Mouse (Mus musculus): ENCODE data around the gene Rxra. TPM values are rescaled to one million over a fixed set of nuclear protein-coding genes. Genes with fewer than 3 reads are reported as not detected.
A peak's percentile ranks its signal among the peaks of the same experiment; 100 is the strongest.

Gene Rxra
- polyA plus RNA-seq, 1 experiment from 2014 or later: 3.5 TPM

DNA sequence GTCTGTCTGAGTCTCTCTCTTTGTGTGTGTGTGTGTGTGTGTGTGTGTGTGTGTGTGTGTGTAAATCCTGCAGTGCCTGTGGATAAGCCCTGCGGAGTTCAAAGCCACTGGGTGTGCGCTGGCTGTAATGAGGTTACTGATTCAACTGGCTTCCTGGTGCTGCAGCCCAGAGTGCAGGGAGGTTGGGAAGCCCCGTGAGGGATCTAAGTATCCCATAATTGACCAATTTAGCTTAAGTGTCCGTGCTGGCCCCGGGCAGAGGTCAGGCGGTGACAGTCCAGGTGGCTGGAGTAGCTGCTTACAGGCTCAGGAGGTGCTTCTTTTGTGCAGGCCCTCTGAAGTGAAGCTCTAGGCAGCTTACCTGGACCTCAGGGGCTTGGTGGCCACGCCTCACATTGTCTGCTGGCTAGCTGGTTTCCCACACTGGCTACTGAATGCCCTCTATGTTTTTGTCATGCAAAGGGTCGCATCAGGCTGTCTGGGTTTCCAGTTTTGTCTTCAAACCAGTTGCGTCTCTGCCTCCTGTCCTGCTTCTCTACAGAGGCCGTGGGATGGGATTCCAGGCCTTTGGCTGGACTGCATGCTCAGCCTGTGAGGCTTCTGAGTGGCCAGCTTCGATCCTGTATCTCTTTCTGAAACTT is 7.9 kb downstream of the Rxra start:
- Histone ChIP-seq H3K27ac (no peak overlapping the region), H3K9ac (no peak overlapping the region), H3K4me2 (no peak overlapping the region), H3K4me1 (replicated peaks) (peaks cover 96% of the 10 kb centered on the region), H3K4me3 (replicated peaks) (no peak overlapping the region), H3K9me3 (replicated peaks) (no peaks in the 10 kb centered on the region), H3K36me3 (no peaks in the 10 kb centered on the region), H3K27me3 (no peaks in the 10 kb centered on the region)
- DNase-seq: no peak
- WGBS (ENCODE audit: insufficient replicate concordance): 65% methylated on average over 11 of the region's 11 CpGs
- no peak for ATAC-seq (ENCODE audit: low read depth)

- Histone ChIP-seq H3K4me3 (replicated peaks) (no peak overlapping the region), H3K36me3 (no peaks in the 10 kb centered on the region), H3K4me2 (no peak overlapping the region), H3K9ac (no peak overlapping the region), H3K4me1 (replicated peaks) (peaks cover 91% of the 10 kb centered on the region), H3K27me3 (no peaks in the 10 kb centered on the region), H3K9me3 (replicated peaks) (no peaks in the 10 kb centered on the region), H3K27ac (no peak overlapping the region)
- DNase-seq (no peak), ATAC-seq (ENCODE audit: low read depth) (no peak)
- 63% methylated on average over 4 of the region's 4 CpGs for WGBS (ENCODE audit: insufficient replicate concordance)
Measured at GRCm38 (mm10) chr2:27685917-27686316, 9.7 kb downstream of the Rxra start.

GRCm38 (mm10) chr2:27686335-27686734 is 10.1 kb downstream of the Rxra start:
- H3K36me3 ChIP-seq: no peaks in the 10 kb centered on the region
- no peak overlapping the region for H3K4me2 ChIP-seq
- ATAC-seq (ENCODE audit: low read depth): no peak
- H3K27me3 ChIP-seq: no peaks in the 10 kb centered on the region
- H3K27ac ChIP-seq: no peak overlapping the region
- no peaks in the 10 kb centered on the region for H3K9me3 ChIP-seq (replicated peaks)
- WGBS (ENCODE audit: insufficient replicate concordance): 72% methylated on average over 2 of the region's 2 CpGs
- DNase-seq: no peak
- no peak overlapping the region for H3K4me3 ChIP-seq (replicated peaks)
- no peak overlapping the region; the same call in 1 of the 2 replicates for H3K9ac ChIP-seq
- peaks cover 92% of the 10 kb centered on the region for H3K4me1 ChIP-seq (replicated peaks)

GRCm38 (mm10) chr2:27687041-27687440 is 10.8 kb downstream of the Rxra start:
- WGBS (ENCODE audit: insufficient replicate concordance): 67% methylated on average over 1 of the region's 1 CpGs
- H3K9me3 ChIP-seq (replicated peaks): no peaks in the 10 kb centered on the region
- no peak overlapping the region for H3K4me3 ChIP-seq (replicated peaks)
- no peaks in the 10 kb centered on the region for H3K27me3 ChIP-seq
- peaks cover 92% of the 10 kb centered on the region for H3K4me1 ChIP-seq (replicated peaks)
- H3K9ac ChIP-seq: no peak overlapping the region
- no peak overlapping the region for H3K4me2 ChIP-seq
- H3K36me3 ChIP-seq: no peaks in the 10 kb centered on the region
- ATAC-seq (ENCODE audit: low read depth) (no peak), DNase-seq (no peak)
- peak overlapping the region; percentile 30; the same call in 1 of the 2 replicates for H3K27ac ChIP-seq

DNA sequence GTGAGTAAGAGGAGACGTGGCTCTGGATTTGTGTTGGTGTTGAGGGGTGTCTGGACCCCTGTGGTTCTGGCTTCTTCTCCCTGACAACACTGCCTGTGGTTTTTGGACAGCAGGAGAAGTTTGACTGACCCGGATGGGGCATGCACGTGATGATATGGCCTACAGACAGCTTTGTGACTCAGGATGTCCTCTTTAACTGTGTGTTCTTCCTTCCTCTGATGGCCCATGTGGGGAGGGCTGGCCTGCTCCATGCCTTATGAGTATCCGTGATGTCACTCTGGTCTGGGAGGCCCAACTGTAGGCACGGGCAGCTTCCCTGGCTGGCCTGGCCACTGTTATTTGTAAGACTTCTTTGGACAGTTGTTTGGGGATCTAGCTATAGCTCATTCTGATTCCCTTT is 11.7 kb downstream of the Rxra start:
- 0 out of 2 replicates have a peak overlapping the region, but pooled peaks have one; percentile 30 for H3K27ac ChIP-seq
- WGBS (ENCODE audit: insufficient replicate concordance): 33% methylated on average over 5 of the region's 5 CpGs
- ATAC-seq (ENCODE audit: low read depth): 0 out of 2 replicates have a peak, but pooled peaks have one; percentile 34

GRCm38 (mm10) chr2:27690714-27691113 is 14.5 kb downstream of the Rxra start:
- DNase-seq (no peak), ATAC-seq (ENCODE audit: low read depth) (no peak)
- Histone ChIP-seq H3K9ac (no peak overlapping the region), H3K9me3 (replicated peaks) (no peaks in the 10 kb centered on the region), H3K36me3 (no peaks in the 10 kb centered on the region), H3K4me1 (replicated peaks) (peaks cover 86% of the 10 kb centered on the region), H3K4me3 (replicated peaks) (no peak overlapping the region), H3K27ac (peak overlapping the region; percentile 14), H3K4me2 (no peak overlapping the region), H3K27me3 (no peaks in the 10 kb centered on the region)
- WGBS (ENCODE audit: insufficient replicate concordance): 42% methylated on average over 5 of the region's 5 CpGs

More for the DNA sequence above, 11.7 kb downstream of the Rxra start:
- Histone ChIP-seq H3K27me3 (no peaks in the 10 kb centered on the region), H3K36me3 (no peaks in the 10 kb centered on the region), H3K4me3 (replicated peaks) (no peak overlapping the region), H3K9ac (no peak overlapping the region), H3K9me3 (replicated peaks) (no peaks in the 10 kb centered on the region), H3K4me1 (replicated peaks) (peaks cover 92% of the 10 kb centered on the region), H3K4me2 (no peak overlapping the region)
- no peak for DNase-seq

DNA sequence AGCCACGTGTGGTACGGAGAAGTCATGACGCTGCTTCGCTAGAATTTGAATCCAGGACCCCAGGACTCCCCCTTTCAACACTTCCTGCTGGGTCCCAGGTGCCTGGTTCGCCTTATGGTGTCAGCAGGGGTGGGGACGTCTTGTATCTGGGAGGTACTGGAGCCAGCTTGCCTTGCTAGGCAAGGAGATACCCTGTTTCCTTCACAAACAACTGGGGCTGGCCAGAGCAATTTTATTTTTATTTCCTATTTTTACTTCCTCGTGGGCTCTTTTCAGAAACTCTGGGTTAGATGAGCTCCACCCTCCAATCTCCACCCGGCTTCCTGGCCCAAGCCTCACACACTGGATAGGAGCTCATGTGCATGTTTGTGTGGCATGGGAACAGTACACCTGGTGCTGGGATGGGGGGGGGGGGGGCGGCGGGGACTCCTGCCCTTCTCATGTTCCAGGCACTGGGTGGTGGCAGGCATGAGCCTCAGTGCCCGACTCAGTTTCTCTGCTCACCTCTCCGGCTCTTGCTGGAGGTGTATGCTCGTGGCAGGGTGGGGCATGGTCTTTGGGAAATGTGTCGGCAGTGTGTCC is 15.0 kb downstream of the Rxra start:
- H3K27ac ChIP-seq: peak overlapping the region; percentile 16
- no peak for ATAC-seq (ENCODE audit: low read depth)
- WGBS (ENCODE audit: insufficient replicate concordance): 60% methylated on average over 14 of the region's 14 CpGs

GRCm38 (mm10) chr2:27692608-27693007 is 16.4 kb downstream of the Rxra start:
- H3K4me1 ChIP-seq (replicated peaks): peaks cover 83% of the 10 kb centered on the region
- no peak for DNase-seq
- H3K9me3 ChIP-seq (replicated peaks): no peaks in the 10 kb centered on the region
- H3K27ac ChIP-seq: no peak overlapping the region; the same call in 1 of the 2 replicates
- no peaks in the 10 kb centered on the region for H3K36me3 ChIP-seq
- ATAC-seq (ENCODE audit: low read depth): no peak
- no peak overlapping the region for H3K4me3 ChIP-seq (replicated peaks)
- no peak overlapping the region for H3K4me2 ChIP-seq
- H3K9ac ChIP-seq: 0 out of 2 replicates have a peak overlapping the region, but pooled peaks have one; percentile 10
- H3K27me3 ChIP-seq: no peaks in the 10 kb centered on the region
- 35% methylated on average over 3 of the region's 3 CpGs for WGBS (ENCODE audit: insufficient replicate concordance)

More for the DNA sequence above, 15.0 kb downstream of the Rxra start:
- no peak overlapping the region for H3K9ac ChIP-seq
- no peaks in the 10 kb centered on the region for H3K9me3 ChIP-seq (replicated peaks)
- H3K27me3 ChIP-seq: no peaks in the 10 kb centered on the region
- no peak for DNase-seq
- H3K4me1 ChIP-seq (replicated peaks): peaks cover 83% of the 10 kb centered on the region
- no peaks in the 10 kb centered on the region for H3K36me3 ChIP-seq
- H3K4me2 ChIP-seq: no peak overlapping the region
- H3K4me3 ChIP-seq (replicated peaks): no peak overlapping the region

DNA sequence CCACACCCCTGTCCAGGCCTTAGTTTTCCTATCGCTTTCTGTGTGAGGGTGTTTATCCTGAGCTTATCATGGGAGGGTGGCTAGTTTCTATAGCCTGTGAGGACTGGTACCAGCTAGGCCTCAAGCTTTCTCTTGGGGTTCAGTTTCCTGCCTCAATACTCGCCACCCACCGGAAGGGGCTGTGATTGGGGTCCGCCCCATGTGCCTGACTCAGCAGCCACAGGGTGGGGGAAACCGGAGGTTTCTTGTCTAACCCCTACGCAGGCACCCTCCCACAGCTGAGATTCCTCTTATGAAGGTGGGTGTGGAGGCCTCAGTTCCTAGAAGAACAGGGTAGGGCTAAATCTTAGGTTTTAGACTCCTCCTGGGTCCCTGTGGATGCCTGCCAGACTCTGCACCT is 17.4 kb downstream of the Rxra start:
- no peaks in the 10 kb centered on the region for H3K9me3 ChIP-seq (replicated peaks)
- WGBS (ENCODE audit: insufficient replicate concordance): 19% methylated on average over 6 of the region's 6 CpGs
- ATAC-seq (ENCODE audit: low read depth): no peak
- peaks cover 83% of the 10 kb centered on the region for H3K4me1 ChIP-seq (replicated peaks)
- H3K36me3 ChIP-seq: no peaks in the 10 kb centered on the region
- H3K27me3 ChIP-seq: no peaks in the 10 kb centered on the region
- H3K4me3 ChIP-seq (replicated peaks): no peak overlapping the region
- H3K4me2 ChIP-seq: no peak overlapping the region
- H3K27ac ChIP-seq: no peak overlapping the region
- no peak for DNase-seq
- H3K9ac ChIP-seq: no peak overlapping the region

GRCm38 (mm10) chr2:27699574-27699973 is 23.3 kb downstream of the Rxra start:
- peaks cover 88% of the 10 kb centered on the region for H3K4me1 ChIP-seq (replicated peaks)
- H3K36me3 ChIP-seq: no peaks in the 10 kb centered on the region
- no peak for DNase-seq
- peak overlapping the region; percentile 36 for H3K9ac ChIP-seq
- no peaks in the 10 kb centered on the region for H3K27me3 ChIP-seq
- no peak overlapping the region for H3K4me2 ChIP-seq
- no peak for ATAC-seq (ENCODE audit: low read depth)
- H3K9me3 ChIP-seq (replicated peaks): no peaks in the 10 kb centered on the region
- peak overlapping the region; percentile 50 for H3K27ac ChIP-seq
- 48% methylated on average over 7 of the region's 7 CpGs for WGBS (ENCODE audit: insufficient replicate concordance)
- no peak overlapping the region for H3K4me3 ChIP-seq (replicated peaks)

- Histone ChIP-seq H3K27me3 (no peaks in the 10 kb centered on the region), H3K36me3 (no peaks in the 10 kb centered on the region), H3K27ac (peak overlapping the region; percentile 76), H3K9me3 (replicated peaks) (no peaks in the 10 kb centered on the region), H3K4me1 (replicated peaks) (peaks cover 97% of the 10 kb centered on the region), H3K9ac (0 out of 2 replicates have a peak overlapping the region, but pooled peaks have one; percentile 64), H3K4me3 (replicated peaks) (no peak overlapping the region), H3K4me2 (peak overlapping the region; percentile 57; the same call in 1 of the 2 replicates)
- 48% methylated on average over 3 of the region's 3 CpGs for WGBS (ENCODE audit: insufficient replicate concordance)
- DNase-seq (no peak), ATAC-seq (ENCODE audit: low read depth) (no peak)
Measured at GRCm38 (mm10) chr2:27702283-27702682, 26.0 kb downstream of the Rxra start.
